Mouse (Mus musculus) lung, postnatal 25 days (tissue): ENCODE results near the gene Zfp275.
"Not testable (repeated sequence)": the region's sequence is repeated elsewhere in the genome, so short reads cannot be mapped to it uniquely, and the experiment has no call there.

ENCODE experiments used
- DNase-seq: peaks from one replicate; pipeline ENCODE4 v3.0.0; 2022; ENCODE audit warnings: low spot score

Zfp275 gene

GRCm38 (mm10) chrX:73342483-73342895 is at the start of gene Zfp275:
TSS of gene Zfp275 (plus strand) at chrX:73342621.
- peak; percentile 79 for DNase-seq

GRCm38 (mm10) chrX:73292876-73293275 is 49.5 kb upstream of the Zfp275 start, which contains the start of the genes Xlr5a and Xlr5c:
TSS of gene Xlr5a (minus strand) at chrX:73292976.
TSS of gene Xlr5c (minus strand) at chrX:73292976.
- DNase-seq: not testable (repeated sequence)

GRCm38 (mm10) chrX:73295745-73296144 is 46.7 kb upstream of the Zfp275 start:
- not testable (repeated sequence) for DNase-seq

DNA sequence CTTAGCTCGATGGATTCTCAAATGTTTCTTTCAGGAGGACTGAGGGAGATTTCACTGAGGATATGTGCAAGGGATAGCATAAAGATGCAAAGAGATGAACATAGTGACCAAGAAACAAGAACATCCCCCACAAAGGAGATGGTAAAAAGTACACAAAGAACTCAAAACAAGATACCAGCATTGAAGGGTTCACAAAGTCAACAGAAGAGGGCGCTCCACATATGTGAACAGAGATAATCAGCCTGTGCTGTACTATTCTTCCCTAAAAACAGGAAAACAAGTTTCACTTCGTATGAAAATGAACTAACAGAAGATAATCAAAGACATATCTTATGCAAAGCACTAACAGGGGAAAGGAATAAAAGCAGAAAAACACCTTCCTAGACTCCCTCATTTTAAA is 29.9 kb upstream of the Zfp275 start:
- peak; percentile 12 for DNase-seq

DNA sequence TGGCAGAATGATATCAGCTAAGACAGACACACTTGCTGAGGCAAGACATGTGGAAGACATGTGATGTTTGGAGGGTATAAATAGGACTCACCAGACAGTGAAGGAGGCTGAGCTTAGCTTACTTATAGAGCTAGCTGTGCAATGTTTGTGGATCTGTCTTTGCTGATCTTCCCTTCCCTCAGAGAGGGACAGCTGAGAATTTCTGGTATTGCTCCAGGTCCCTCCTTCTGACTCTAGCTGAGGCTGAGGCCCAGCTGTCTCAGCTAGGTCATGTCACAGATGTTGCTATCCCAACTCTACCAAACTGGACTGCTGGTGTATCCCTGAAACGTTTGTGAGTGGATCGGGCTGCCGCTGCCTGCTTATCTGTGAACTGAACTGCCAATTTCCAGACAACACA is 21.4 kb upstream of the Zfp275 start:
- DNase-seq: no peak

DNA sequence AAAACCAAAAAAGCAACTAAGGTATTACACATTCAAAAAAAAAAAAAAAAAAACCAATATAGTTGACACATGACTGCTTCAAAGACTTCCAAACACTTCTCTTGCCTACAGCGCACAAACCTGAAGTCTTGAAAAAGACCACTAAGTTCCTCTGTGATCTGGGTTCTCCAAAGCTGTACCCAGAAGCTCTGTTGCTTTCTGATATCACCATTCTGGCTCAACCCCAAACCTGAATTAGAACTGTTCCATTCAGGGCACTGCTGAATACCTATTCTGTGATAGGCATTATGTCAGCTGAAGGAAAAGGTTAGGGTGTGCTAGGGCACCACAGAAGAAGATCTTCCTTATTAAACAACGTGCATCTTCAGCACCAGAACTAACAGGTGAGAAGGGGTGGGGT is 15.2 kb upstream of the Zfp275 start:
- no peak for DNase-seq

DNA sequence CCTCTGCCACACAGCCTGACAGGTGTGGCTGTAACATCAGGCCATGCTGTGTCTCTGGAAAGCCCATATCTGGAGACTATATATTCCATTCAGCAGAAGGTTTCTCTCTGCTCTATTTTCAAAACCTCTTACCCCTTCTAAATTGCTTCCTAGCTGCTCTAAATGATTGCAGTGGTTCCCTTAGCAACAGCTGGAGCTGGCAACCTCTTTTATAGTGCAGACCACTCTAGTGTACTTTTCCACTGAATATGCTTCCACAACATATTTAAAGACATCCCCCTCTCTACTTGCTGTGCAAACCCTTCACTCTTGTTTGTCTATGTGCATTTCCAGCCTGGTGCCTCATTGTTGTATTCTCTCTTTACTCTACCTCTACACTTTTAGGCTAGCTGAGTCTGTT is 8.9 kb upstream of the Zfp275 start:
- no peak for DNase-seq

DNA sequence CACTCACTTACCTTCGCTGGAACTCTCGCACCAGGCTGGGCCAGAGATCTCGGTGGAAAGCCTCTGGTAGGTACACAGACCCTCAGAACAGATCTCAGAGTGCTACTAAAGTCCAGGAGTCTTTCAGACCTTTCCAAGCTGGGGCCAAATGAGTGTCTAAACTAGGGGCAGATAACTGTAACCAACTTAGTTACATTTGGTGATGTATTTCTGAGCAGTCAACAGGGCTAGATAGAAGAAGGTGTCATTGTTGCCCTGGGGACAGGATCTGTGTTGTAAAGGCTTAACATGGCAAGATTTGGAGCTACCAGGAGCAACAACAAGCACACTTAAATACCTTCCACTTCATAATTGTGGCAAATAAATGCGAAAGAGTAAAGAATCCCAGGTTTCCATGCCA is 5.7 kb upstream of the Zfp275 start, which contains the start of gene Gm45015:
Gene Gm45015 (minus strand): TSS at position 101 of the 400 bp plus-strand sequence.
- no peak for DNase-seq

DNA sequence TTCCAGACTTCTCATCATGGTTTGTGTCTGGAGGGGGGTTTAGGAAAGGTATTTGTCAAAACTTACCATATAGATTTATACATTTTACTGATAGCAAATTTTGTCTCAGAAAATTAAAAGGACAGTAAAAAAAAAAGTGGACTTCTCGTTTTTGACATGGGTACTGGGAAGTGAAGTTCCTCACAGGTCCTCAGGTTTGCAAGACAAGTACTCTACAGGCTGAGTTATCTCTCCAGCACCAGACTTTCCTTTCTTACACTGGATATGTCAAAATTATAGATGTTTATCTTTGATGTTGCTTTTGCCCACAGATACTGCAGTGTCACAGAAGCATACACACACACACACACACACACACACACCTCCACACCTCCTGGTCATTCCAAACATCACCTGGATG is 948 bp upstream of the Zfp275 start:
- no peak for DNase-seq

GRCm38 (mm10) chrX:73342068-73342467 is 353 bp upstream of the Zfp275 start:
- DNase-seq: no peak

- DNase-seq: no peak
These were observed 717 bp downstream of the Zfp275 start for GRCm38 (mm10) chrX:73342941-73343735.

- no peak for DNase-seq
These were observed 1.4 kb downstream of the Zfp275 start for GRCm38 (mm10) chrX:73343802-73344201.

GRCm38 (mm10) chrX:73344346-73344745 is 1.9 kb downstream of the Zfp275 start:
- no peak for DNase-seq

DNA sequence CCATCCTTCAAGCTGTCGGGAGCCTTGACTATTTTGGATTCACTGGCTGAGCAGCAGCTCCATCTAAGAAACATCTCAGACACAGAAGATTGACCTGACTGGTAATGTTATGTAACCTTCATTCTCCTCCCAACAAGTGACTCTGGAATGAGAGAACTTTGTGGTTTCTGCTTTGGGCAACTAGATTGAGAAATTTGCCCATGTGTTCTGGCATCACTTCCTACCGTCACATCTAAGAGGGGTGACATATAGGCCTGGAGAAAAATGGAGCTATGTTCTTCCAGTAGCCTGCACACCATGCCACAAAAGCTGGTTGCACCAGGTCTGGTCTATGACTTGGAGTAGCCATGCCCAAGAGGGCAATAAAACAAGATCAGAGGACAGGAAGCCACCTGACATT is 13.7 kb downstream of the Zfp275 start:
- no peak for DNase-seq

- DNase-seq: no peak
These were observed 14.3 kb downstream of the Zfp275 start for GRCm38 (mm10) chrX:73356719-73357118.

DNA sequence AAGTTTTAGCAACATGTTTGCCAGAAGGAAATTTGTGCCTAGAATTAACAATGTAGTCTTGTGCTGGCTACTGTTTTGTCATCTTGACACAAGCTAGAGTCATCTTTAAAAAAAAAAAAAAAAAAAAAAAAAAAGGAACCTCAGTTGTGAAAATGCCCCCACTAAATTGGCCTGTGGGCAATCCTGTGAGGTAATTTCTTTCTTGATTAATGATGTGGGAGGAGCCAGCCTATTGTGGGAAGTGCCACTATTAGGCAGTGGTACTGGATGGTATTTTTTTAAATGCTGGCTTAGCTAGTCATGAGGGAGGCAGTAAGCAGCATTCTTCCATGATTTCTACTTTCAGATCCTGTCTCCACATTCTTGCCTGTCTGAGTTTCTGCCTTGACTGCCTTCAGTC is 20.9 kb downstream of the Zfp275 start:
- DNase-seq: no peak

DNA sequence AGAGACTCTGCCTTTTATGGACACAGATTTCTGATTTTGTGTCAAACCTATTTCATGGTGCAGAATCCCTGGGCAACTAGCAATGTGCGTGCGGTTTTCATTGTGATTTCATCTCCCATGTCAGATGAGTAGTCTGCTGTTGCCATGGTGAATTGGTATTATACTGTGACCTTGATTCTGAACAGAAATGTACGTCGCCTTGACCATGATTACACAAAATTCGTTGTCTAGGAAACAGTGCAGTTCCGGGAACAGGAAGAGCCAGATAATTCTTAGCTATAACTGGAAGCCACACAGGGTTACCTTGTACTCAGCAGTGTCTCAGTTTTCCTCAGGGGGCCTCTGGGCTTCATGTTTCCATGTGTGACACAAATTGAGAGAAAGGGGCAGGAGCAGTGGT is 42.0 kb downstream of the Zfp275 start:
- no peak for DNase-seq

DNA sequence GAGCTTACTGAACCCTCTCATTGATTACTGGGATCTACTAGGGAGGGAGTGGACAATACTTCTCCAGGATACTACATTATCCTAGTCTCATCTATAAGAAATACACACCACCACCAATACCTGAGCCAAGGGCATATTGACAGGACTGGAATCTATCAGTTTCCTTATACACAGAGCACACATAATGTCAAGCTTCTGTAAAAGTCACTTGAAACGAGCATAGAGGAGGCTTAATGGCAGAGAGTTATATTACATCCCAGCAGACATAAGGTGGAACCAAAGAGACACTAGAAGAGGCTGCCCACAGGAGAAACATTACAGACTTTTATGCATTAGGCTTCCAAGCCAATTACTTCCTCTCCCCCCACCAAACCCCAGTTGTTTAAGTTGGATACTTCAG is 42.5 kb downstream of the Zfp275 start:
- DNase-seq: no peak

DNA sequence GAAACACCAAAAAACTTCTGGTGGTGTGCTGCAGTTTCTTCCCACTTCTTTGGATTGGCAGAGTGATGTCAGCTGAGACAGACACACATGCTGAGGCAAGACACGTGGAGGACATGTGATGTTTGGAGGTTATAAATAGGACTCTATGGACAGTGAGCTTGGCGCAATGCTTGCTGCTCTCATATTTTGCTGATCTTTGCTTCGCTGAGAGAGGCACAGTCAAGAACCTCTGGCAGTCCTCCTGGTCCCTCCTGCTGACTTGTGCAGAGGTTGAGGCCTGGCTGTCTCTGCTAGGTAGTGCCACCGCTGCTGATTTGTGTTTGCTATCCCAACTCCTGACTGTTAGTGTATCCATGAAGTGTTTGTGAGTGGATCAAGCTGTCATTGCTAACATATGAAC is 49.1 kb downstream of the Zfp275 start:
- no peak for DNase-seq

DNA sequence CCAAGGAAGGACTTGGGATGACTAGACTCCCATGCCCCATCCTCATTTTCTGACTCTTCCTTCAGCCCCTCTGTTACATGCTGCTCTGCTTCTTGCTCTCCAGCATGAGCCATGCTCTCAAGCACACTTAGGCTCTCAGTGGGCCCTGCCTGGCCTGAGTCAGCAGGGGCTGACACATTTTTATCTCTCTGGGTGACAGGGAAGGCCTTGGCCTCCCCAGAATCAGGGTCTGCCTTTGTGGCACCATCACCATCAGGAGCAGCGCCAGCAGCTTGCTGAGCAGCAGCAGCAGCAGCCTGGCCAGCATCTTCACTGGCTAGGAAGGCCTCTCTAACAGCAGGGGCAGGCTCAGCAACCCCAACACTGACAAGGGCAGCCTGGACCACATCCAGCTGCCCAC is 54.0 kb downstream of the Zfp275 start:
- DNase-seq: no peak

DNA sequence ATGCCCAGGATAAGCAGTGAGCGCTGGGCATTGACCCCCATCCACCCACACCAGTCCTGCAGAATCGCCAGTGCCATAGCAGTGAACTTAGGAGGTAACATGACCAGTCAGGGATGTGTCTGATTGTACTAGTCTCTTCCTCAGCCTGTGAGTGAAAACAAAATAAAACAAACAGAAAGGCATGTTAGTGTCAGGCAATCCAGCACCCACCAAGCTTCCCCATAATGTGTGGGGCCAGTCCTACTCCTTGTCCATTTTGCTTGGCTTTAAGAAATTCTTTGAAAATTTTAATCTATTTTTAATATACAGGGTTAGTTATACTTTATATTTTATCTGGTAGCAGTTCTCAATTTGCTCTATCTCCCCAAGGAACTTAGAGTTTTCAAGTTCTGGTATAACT is 56.2 kb downstream of the Zfp275 start, which contains the start of gene Gm18336:
Gene Gm18336 (minus strand): TSS at position 101 of the 400 bp plus-strand sequence.
- not testable (repeated sequence) for DNase-seq

GRCm38 (mm10) chrX:73400951-73401350 is 58.5 kb downstream of the Zfp275 start:
- no peak for DNase-seq

GRCm38 (mm10) chrX:73401616-73402015 is 59.2 kb downstream of the Zfp275 start:
- DNase-seq: no peak
